Mouse (Mus musculus): ENCODE data around the gene Hoxd9. TPM values are rescaled to one million over a fixed set of nuclear protein-coding genes. Genes with fewer than 3 reads are reported as not detected.
A peak's percentile ranks its signal among the peaks of the same experiment; 100 is the strongest.

The Hoxd9 gene
- polyA plus RNA-seq, 1 experiment = 0.75 TPM

DNA sequence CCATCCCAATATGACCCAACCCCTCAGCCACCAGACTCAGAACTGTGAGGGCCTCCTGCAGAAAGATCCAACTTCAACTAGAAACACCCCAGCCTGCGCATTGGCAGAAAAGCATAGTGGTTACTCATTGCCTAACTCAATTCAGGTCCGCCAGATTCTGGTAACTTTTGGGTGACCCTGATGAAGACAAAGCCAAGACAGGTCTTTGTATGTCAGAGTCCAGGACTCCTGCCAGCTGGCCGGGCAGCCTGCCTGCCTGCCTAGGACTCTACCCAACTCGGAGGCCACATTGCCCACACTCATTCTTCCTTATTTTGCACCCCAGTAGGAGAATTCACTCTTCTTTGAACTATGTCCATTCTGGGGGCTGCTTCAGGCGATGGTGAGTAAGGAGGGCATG, 29.0 kb downstream of the Hoxd9 start, which contains the start of gene Gm28230:
TSS of gene Gm28230 (plus strand) at position 178 of the 400 bp plus-strand sequence.
- no peaks in the 10 kb centered on the region for H3K4me1 ChIP-seq (ENCODE audit: control insufficient read depth, insufficient read depth, low read length)
- H3K4me3 ChIP-seq (ENCODE audit: low read depth, low read length) = peak within 1 kb of the TSS; percentile 63
- peaks cover 39% of the 10 kb centered on the region for H3K27me3 ChIP-seq (ENCODE audit: control insufficient read depth, insufficient read depth, low read length, poor library complexity, severe bottlenecking)
- TF ChIP-seq CTCF (IDR thresholded peaks at IDR 0.05; ENCODE audit: low read depth, low read length) = no peak
- no peak for TF ChIP-seq EP300 (IDR thresholded peaks at IDR 0.05; ENCODE audit: insufficient read depth, low read depth, low read length)
- TF ChIP-seq POLR2A (IDR thresholded peaks at IDR 0.05; ENCODE audit: insufficient read depth, low read length) = no peak
- H3K36me3 ChIP-seq (ENCODE audit: control insufficient read depth, insufficient read depth, low read length, poor library complexity, severe bottlenecking) = no peaks in the 10 kb centered on the region
- H3K27ac ChIP-seq (ENCODE audit: insufficient read depth, low read length) = no peak within 1 kb of the TSS
- H3K9ac ChIP-seq (ENCODE audit: low read depth, poor library complexity, severe bottlenecking) = peak within 1 kb of the TSS; percentile 41
- no peaks in the 10 kb centered on the region for H3K9me3 ChIP-seq (replicated peaks; ENCODE audit: control insufficient read depth, insufficient read depth, low read length, poor library complexity, severe bottlenecking)

DNA sequence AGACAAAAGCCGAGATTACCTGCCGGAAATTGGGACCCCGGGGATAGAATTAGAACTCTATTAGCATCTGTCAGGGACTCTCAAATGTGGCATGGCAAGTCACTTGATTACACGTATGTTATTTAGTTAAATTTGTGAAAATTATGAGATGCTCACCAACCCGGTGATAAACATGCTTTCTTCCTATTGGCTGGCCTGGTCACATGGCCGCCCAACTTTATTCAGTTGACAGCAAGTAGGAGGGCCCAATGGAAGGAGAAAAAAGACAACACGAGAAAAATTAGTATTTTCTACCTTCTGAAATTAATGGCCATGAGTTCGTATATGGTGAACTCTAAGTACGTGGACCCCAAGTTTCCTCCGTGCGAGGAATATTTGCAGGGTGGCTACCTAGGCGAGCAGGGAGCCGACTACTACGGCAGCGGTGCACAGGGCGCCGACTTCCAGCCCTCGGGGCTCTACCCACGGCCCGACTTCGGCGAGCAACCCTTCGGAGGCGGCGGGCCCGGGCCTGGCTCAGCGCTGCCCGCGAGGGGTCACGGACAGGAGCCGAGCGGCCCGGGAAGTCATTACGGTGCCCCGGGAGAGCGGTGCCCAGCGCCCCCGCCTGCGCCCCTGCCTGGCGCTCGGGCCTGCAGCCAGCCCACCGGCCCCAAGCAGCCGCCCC, 29.6 kb downstream of the Hoxd9 start:
- H3K27me3 ChIP-seq (ENCODE audit: control insufficient read depth, insufficient read depth, low read length, poor library complexity, severe bottlenecking) = peaks cover 38% of the 10 kb centered on the region

DNA sequence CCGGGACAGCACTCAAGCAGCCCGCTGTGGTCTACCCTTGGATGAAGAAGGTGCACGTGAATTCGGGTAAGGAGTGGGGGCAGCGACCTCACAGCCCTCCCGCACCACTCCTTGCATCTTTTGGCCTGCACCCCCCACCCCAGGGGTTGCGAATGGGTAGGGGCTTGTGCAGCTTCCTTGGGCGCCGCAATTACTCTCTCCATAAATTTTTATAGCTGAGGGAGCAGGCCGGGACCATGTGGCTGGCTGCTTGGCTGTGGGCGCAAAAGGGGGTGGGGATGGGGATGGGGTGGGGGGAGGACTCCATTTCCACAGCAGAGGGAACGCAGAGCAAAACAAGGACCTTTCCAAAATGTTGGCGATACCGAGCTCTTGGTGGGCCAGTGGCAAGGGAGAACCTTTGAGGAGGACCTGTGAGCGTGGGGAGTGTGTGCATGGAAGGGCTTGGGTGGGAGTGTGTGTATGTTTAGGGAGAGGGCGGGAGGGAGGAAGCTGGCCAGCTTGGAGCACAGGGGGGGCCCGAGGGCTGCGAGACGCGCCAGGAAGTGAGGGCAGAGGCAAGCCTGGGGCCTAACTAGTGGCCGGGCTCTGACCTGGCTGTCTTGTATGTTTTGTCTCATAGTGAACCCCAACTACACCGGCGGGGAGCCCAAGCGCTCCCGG, 30.2 kb downstream of the Hoxd9 start:
- Histone ChIP-seq H3K27ac (ENCODE audit: insufficient read depth, low read length) (no peak overlapping the region), H3K27me3 (ENCODE audit: control insufficient read depth, insufficient read depth, low read length, poor library complexity, severe bottlenecking) (peaks cover 39% of the 10 kb centered on the region), H3K4me1 (ENCODE audit: control insufficient read depth, insufficient read depth, low read length) (no peaks in the 10 kb centered on the region), H3K9ac (ENCODE audit: low read depth, poor library complexity, severe bottlenecking) (peak overlapping the region; percentile 41), H3K9me3 (replicated peaks; ENCODE audit: control insufficient read depth, insufficient read depth, low read length, poor library complexity, severe bottlenecking) (no peaks in the 10 kb centered on the region), H3K4me3 (ENCODE audit: low read depth, low read length) (peak overlapping the region; percentile 63), H3K36me3 (ENCODE audit: control insufficient read depth, insufficient read depth, low read length, poor library complexity, severe bottlenecking) (no peaks in the 10 kb centered on the region)
- TF ChIP-seq EP300 (IDR thresholded peaks at IDR 0.05; ENCODE audit: insufficient read depth, low read depth, low read length) = no peak
- TF ChIP-seq CTCF (IDR thresholded peaks at IDR 0.05; ENCODE audit: low read depth, low read length) = no peak
- no peak for TF ChIP-seq POLR2A (IDR thresholded peaks at IDR 0.05; ENCODE audit: insufficient read depth, low read length)

More for the DNA sequence above, 29.6 kb downstream of the Hoxd9 start:
- H3K36me3 ChIP-seq (ENCODE audit: control insufficient read depth, insufficient read depth, low read length, poor library complexity, severe bottlenecking) = no peaks in the 10 kb centered on the region
- TF ChIP-seq EP300 (IDR thresholded peaks at IDR 0.05; ENCODE audit: insufficient read depth, low read depth, low read length) = no peak
- TF ChIP-seq POLR2A (IDR thresholded peaks at IDR 0.05; ENCODE audit: insufficient read depth, low read length) = no peak
- TF ChIP-seq CTCF (IDR thresholded peaks at IDR 0.05; ENCODE audit: low read depth, low read length) = no peak
- H3K4me3 ChIP-seq (ENCODE audit: low read depth, low read length) = peak overlapping the region; percentile 63
- no peaks in the 10 kb centered on the region for H3K4me1 ChIP-seq (ENCODE audit: control insufficient read depth, insufficient read depth, low read length)
- no peaks in the 10 kb centered on the region for H3K9me3 ChIP-seq (replicated peaks; ENCODE audit: control insufficient read depth, insufficient read depth, low read length, poor library complexity, severe bottlenecking)
- H3K9ac ChIP-seq (ENCODE audit: low read depth, poor library complexity, severe bottlenecking) = peak overlapping the region; percentile 41
- no peak overlapping the region for H3K27ac ChIP-seq (ENCODE audit: insufficient read depth, low read length)

DNA sequence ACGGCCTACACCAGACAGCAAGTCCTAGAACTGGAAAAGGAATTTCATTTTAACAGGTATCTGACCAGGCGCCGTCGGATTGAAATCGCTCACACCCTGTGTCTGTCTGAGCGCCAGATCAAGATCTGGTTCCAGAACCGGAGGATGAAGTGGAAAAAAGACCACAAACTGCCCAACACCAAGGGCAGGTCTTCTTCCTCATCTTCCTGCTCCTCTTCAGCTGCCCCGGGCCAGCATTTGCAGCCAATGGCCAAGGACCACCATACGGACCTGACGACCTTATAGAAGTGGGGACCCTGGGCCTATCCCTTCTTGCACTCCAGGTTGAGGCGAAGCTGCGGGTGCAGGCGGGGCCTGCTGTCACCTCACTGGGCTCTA, 30.8 kb downstream of the Hoxd9 start:
- Histone ChIP-seq H3K27ac (ENCODE audit: insufficient read depth, low read length) (no peak overlapping the region), H3K4me3 (ENCODE audit: low read depth, low read length) (peak overlapping the region; percentile 21; the same call in 1 of the 2 replicates), H3K36me3 (ENCODE audit: control insufficient read depth, insufficient read depth, low read length, poor library complexity, severe bottlenecking) (no peaks in the 10 kb centered on the region), H3K4me1 (ENCODE audit: control insufficient read depth, insufficient read depth, low read length) (no peaks in the 10 kb centered on the region), H3K27me3 (ENCODE audit: control insufficient read depth, insufficient read depth, low read length, poor library complexity, severe bottlenecking) (peaks cover 42% of the 10 kb centered on the region), H3K9ac (ENCODE audit: low read depth, poor library complexity, severe bottlenecking) (peak overlapping the region; percentile 41; the same call in 1 of the 2 replicates), H3K9me3 (replicated peaks; ENCODE audit: control insufficient read depth, insufficient read depth, low read length, poor library complexity, severe bottlenecking) (no peaks in the 10 kb centered on the region)
- TF ChIP-seq POLR2A (IDR thresholded peaks at IDR 0.05; ENCODE audit: insufficient read depth, low read length) (no peak), CTCF (IDR thresholded peaks at IDR 0.05; ENCODE audit: low read depth, low read length) (no peak), EP300 (IDR thresholded peaks at IDR 0.05; ENCODE audit: insufficient read depth, low read depth, low read length) (no peak)

DNA sequence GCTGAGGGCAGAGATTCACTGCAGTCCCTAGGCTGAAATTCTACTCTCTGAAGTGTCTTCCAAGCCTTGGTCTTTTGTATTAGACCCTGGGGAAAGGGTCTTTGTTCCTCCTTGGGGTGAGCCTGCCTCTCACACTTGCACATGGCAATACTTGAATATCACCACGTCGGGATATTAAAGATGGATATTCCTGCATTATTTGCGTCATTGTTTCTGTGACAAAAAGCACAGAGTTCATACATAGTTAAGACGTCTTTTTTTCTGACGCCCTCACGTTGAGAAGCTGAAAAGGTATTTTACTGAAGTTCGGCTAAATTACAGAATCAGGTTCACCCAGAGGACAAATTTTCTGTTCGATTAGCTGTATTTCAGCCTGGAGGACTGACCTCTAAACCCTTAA, 32.8 kb downstream of the Hoxd9 start:
- no peak overlapping the region for H3K4me3 ChIP-seq (ENCODE audit: low read depth, low read length)
- no peak for TF ChIP-seq EP300 (IDR thresholded peaks at IDR 0.05; ENCODE audit: insufficient read depth, low read depth, low read length)
- TF ChIP-seq CTCF (IDR thresholded peaks at IDR 0.05; ENCODE audit: low read depth, low read length) = no peak
- no peak for TF ChIP-seq POLR2A (IDR thresholded peaks at IDR 0.05; ENCODE audit: insufficient read depth, low read length)
- H3K9me3 ChIP-seq (replicated peaks; ENCODE audit: control insufficient read depth, insufficient read depth, low read length, poor library complexity, severe bottlenecking) = no peaks in the 10 kb centered on the region
- no peaks in the 10 kb centered on the region for H3K4me1 ChIP-seq (ENCODE audit: control insufficient read depth, insufficient read depth, low read length)
- no peak overlapping the region for H3K27ac ChIP-seq (ENCODE audit: insufficient read depth, low read length)
- no peaks in the 10 kb centered on the region for H3K36me3 ChIP-seq (ENCODE audit: control insufficient read depth, insufficient read depth, low read length, poor library complexity, severe bottlenecking)
- peaks cover 44% of the 10 kb centered on the region for H3K27me3 ChIP-seq (ENCODE audit: control insufficient read depth, insufficient read depth, low read length, poor library complexity, severe bottlenecking)
- H3K9ac ChIP-seq (ENCODE audit: low read depth, poor library complexity, severe bottlenecking) = no peak overlapping the region

DNA sequence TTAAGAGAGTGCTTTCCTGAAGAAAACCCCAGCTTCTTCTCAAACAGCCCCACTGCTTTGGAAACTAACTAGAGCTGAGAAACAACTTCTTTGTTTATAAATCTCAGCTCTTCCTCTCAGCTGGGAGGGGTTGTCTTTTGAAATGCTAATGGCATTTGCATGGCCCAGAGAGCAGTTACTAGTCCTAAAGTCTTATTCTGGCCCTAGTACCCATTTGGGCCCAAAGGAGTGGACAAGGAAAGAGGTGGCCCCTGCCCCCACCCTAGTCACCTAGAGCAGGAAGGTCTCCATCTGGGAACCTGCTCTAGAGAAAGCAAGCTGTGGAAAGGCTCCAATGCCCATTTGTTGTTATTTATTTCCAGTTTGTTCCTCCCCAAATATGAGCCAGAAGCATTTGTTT, 33.5 kb downstream of the Hoxd9 start:
- Histone ChIP-seq H3K4me1 (ENCODE audit: control insufficient read depth, insufficient read depth, low read length) (no peaks in the 10 kb centered on the region), H3K4me3 (ENCODE audit: low read depth, low read length) (no peak overlapping the region), H3K36me3 (ENCODE audit: control insufficient read depth, insufficient read depth, low read length, poor library complexity, severe bottlenecking) (no peaks in the 10 kb centered on the region), H3K9ac (ENCODE audit: low read depth, poor library complexity, severe bottlenecking) (no peak overlapping the region), H3K27me3 (ENCODE audit: control insufficient read depth, insufficient read depth, low read length, poor library complexity, severe bottlenecking) (peaks cover 46% of the 10 kb centered on the region), H3K27ac (ENCODE audit: insufficient read depth, low read length) (no peak overlapping the region), H3K9me3 (replicated peaks; ENCODE audit: control insufficient read depth, insufficient read depth, low read length, poor library complexity, severe bottlenecking) (no peaks in the 10 kb centered on the region)
- TF ChIP-seq POLR2A (IDR thresholded peaks at IDR 0.05; ENCODE audit: insufficient read depth, low read length) (no peak), CTCF (IDR thresholded peaks at IDR 0.05; ENCODE audit: low read depth, low read length) (no peak), EP300 (IDR thresholded peaks at IDR 0.05; ENCODE audit: insufficient read depth, low read depth, low read length) (no peak)

Data from ES-Bruce4 (cell line).